Mouse (Mus musculus) embryonic facial prominence, embryonic 15.5 days (tissue): ENCODE measurements around the gene Irf9. TPM values are rescaled to one million over a fixed set of nuclear protein-coding genes. Genes with fewer than 3 reads are reported as not detected.

Source experiments
- ATAC-seq: fragments of 200-750 bp; cut with Nextera tagmentation; 2 replicates; pipeline ENCODE4 v1.8.0; 2017; ENCODE audit warnings: low read depth, moderate TSS enrichment; ENCODE audit not compliant: insufficient number of reproducible peaks, low FRiP score, low TSS enrichment
- H3K27ac ChIP-seq: fragments of 300-500 bp; sonication (generic); replicated peaks from 2 replicates; pipeline ENCODE4 v1.5.1; 2015; ENCODE audit warnings: mild to moderate bottlenecking, inconsistent platforms
- H3K27me3 ChIP-seq: fragments of 300-500 bp; sonication (generic); 2 replicates; pipeline ENCODE4 v1.6.1; 2015; ENCODE audit warnings: inconsistent platforms
- H3K36me3 ChIP-seq: fragments of 300-500 bp; sonication (generic); 2 replicates; pipeline ENCODE4 v1.6.1; 2015; ENCODE audit warnings: mild to moderate bottlenecking, inconsistent platforms
- H3K4me1 ChIP-seq: fragments of 300-500 bp; sonication (generic); 2 replicates; pipeline ENCODE4 v1.6.1; 2015; ENCODE audit warnings: inconsistent platforms
- H3K4me2 ChIP-seq: fragments of 300-500 bp; sonication (generic); replicated peaks from 2 replicates; pipeline ENCODE4 v1.6.1; 2015; ENCODE audit warnings: mild to moderate bottlenecking, inconsistent platforms
- H3K4me3 ChIP-seq: fragments of 300-500 bp; sonication (generic); replicated peaks from 2 replicates; pipeline ENCODE4 v1.5.1; 2015; ENCODE audit warnings: mild to moderate bottlenecking, inconsistent platforms
- H3K9ac ChIP-seq: fragments of 300-500 bp; sonication (generic); 2 replicates; pipeline ENCODE4 v1.6.1; 2015; ENCODE audit warnings: inconsistent platforms
- H3K9me3 ChIP-seq: fragments of 300-500 bp; sonication (generic); replicated peaks from 2 replicates; pipeline ENCODE4 v1.6.1; 2016; ENCODE audit warnings: inconsistent platforms
- WGBS: fragments of 180-500 bp; shearing (Covaris S2); methylation state at CpG from one replicate; pipeline ENCODE4 v1.1.7; 2015; 5-methylcytosine and 5-hydroxymethylcytosine counted together
- polyA plus RNA-seq: library from polyadenylated mRNA; unstranded; fragments of >200 nt; fragmentation: Nextera tagmentation; extraction: Ambion mirVana; gene quantifications from 2 replicates; pipeline ENCODE4 v1.2.1, GENCODE M21; 2015

Irf9 gene
- polyA plus RNA-seq, 1 experiment from 2014 or later = 17.3 TPM

DNA sequence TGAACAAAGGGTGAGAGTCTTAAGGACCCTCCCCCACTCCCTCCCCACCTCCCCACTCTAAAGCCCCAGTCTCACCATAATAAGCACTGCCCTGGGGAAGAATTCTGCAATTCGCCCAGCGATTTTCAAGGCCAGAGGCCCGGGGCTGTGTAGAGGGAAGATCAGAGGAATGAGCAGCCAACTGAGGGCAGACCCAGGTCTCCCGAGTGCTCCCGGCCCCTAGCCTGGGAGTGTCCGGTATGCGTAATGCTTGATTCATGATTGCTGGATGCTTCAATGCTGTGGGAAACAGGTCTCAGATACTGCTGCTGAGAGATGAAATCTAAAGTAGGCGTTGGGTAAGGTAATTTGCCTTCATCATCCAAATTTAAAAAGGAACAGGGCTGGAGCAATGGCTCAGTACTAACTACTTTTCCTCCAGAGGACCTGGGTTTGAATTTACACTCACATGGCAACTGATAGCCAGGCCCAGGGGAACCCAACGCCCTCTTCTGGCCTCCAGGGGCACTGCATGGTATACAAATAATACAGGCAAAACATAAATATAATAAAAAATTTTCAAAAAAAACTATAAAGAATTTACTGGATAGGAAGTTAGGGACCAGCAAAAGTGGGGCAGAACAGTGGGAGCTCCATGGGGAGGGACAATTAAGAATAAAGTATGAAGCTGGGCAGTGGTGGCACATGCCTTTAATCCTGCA, 21.2 kb upstream of the Irf9 start:
- no peaks in the 10 kb centered on the region for H3K9me3 ChIP-seq
- no peak overlapping the region for H3K4me3 ChIP-seq
- peaks cover 21% of the 10 kb centered on the region for H3K36me3 ChIP-seq
- H3K27me3 ChIP-seq = no peaks in the 10 kb centered on the region
- ATAC-seq = no peak
- WGBS = 61% methylated on average over 9 of the region's 9 CpGs
- no peak overlapping the region for H3K4me2 ChIP-seq
- H3K27ac ChIP-seq = no peak overlapping the region
- H3K4me1 ChIP-seq = peaks cover 19% of the 10 kb centered on the region; the same call in 1 of the 2 replicates
- H3K9ac ChIP-seq = no peak overlapping the region

DNA sequence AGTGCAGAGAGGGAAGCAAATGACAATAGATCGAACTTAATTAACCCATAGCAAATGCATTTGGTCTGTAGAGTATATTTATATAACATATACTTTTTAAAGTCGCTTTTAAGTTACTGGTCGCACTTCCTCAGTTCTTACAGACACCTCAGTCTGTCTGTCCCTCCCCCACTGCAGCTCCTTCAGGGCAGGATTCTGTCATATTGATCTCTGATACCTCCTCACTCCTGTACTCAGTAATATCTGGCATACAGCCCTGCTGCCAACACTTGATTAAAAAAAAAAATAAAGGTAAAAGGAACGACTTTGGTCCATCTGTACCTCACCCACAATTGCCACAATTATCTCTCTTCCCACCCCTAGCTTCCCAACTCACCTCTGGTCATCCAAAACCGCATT, 19.1 kb upstream of the Irf9 start:
- no peaks in the 10 kb centered on the region for H3K27me3 ChIP-seq
- ATAC-seq = no peak
- 46% methylated on average over 5 of the region's 5 CpGs for WGBS
- peaks cover 31% of the 10 kb centered on the region for H3K36me3 ChIP-seq
- H3K27ac ChIP-seq = no peak overlapping the region; the same call in 1 of the 2 replicates
- H3K9me3 ChIP-seq = no peaks in the 10 kb centered on the region
- 0 out of 2 replicates have a peak overlapping the region, but pooled peaks have one; percentile 35 for H3K9ac ChIP-seq
- H3K4me1 ChIP-seq = peaks cover 8% of the 10 kb centered on the region; the same call in 1 of the 2 replicates
- peak overlapping the region; percentile 88 for H3K4me2 ChIP-seq
- H3K4me3 ChIP-seq = peak overlapping the region; percentile 55

DNA sequence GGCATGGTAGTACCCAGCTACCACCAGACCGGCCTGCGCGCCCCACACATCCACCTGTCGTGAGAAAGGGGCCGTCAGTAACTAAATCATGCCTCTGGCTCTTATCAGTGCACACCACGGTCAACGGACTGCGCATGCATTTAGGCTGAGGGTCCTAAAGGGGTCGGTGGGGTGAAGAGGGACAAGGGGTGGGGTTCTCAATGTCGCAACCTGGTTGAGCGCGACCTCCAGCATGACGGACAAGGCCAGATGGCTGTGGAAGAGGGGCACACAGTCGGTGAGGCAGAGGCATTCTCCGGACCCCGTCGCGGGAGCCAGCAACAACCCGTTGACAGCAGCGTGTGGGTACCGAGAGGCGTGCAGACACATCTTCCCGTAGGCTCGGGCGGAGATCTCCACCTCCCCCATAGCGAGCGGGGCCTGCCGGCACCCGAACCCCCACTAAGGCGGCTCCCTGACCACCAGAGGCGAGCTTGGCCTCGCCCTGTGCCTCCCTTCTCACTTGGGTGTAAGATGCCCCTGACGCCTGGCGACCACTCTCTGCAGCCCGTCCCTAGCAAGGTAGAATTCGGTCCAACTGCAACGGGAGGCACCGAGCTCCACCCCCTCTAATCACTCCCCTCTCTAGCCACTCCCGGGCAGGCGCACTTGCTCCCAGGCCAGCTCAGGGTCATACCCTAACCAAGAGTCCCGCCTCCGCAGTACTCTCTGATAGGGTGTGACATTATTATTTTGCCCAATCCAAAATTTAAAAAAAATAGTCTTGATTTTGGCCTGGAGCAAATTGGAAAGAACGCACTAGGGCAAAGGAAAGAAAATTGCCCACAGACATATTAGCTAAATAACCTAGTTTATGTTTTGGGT, 18.4 kb upstream of the Irf9 start, which contains the start of gene Emc9:
TSS of gene Emc9 (minus strand) at position 601 of the 864 bp plus-strand sequence.
- Histone ChIP-seq H3K9me3 (no peaks in the 10 kb centered on the region), H3K4me1 (peaks cover 10% of the 10 kb centered on the region), H3K9ac (peak within 1 kb of the TSS; percentile 35), H3K27me3 (no peaks in the 10 kb centered on the region), H3K36me3 (peaks cover 29% of the 10 kb centered on the region), H3K4me2 (peak within 1 kb of the TSS; percentile 88), H3K27ac (no peak within 1 kb of the TSS; the same call in 1 of the 2 replicates), H3K4me3 (peak within 1 kb of the TSS; percentile 55)
- ATAC-seq = peak; percentile 66
- 2% methylated on average over 43 of the region's 43 CpGs for WGBS

GRCm38 (mm10) chr14:55585566-55585960, 17.8 kb upstream of the Irf9 start:
- Histone ChIP-seq H3K27ac (no peak overlapping the region; the same call in 1 of the 2 replicates), H3K36me3 (peaks cover 23% of the 10 kb centered on the region), H3K9me3 (no peaks in the 10 kb centered on the region), H3K9ac (no peak overlapping the region), H3K4me3 (peak overlapping the region; percentile 55), H3K27me3 (no peaks in the 10 kb centered on the region), H3K4me1 (peaks cover 15% of the 10 kb centered on the region), H3K4me2 (peak overlapping the region; percentile 88)
- ATAC-seq = no peak
- WGBS = 54% methylated on average over 6 of the region's 6 CpGs

DNA sequence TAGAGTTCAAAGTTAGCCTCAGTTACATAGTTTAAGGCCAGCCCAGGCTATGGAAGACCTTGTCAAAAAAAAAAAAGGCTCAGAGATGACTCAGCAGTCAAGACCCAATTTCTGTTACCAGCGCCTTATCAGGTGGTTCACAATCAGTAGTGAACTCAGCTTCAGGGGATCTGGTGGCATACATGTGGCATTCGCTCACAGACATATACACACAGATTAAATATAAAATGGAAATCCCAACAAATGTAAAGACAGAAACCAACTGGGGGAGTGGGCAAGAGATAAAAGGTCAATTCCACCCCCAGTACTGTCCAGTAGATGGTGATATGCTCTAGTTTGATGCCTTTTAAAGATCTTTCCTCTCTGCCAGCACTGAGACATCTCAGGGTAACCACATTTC, 17.2 kb upstream of the Irf9 start:
- H3K27me3 ChIP-seq = no peaks in the 10 kb centered on the region
- no peak overlapping the region for H3K4me3 ChIP-seq
- no peak for ATAC-seq
- WGBS = 90% methylated on average over 2 of the region's 2 CpGs
- peaks cover 15% of the 10 kb centered on the region for H3K4me1 ChIP-seq
- peaks cover 17% of the 10 kb centered on the region for H3K36me3 ChIP-seq
- H3K27ac ChIP-seq = no peak overlapping the region
- no peak overlapping the region for H3K4me2 ChIP-seq
- H3K9me3 ChIP-seq = no peaks in the 10 kb centered on the region
- H3K9ac ChIP-seq = no peak overlapping the region

- Histone ChIP-seq H3K27ac (no peak overlapping the region), H3K36me3 (peaks cover 15% of the 10 kb centered on the region), H3K4me3 (no peak overlapping the region), H3K4me2 (no peak overlapping the region), H3K27me3 (no peaks in the 10 kb centered on the region), H3K9ac (no peak overlapping the region), H3K9me3 (no peaks in the 10 kb centered on the region), H3K4me1 (peaks cover 26% of the 10 kb centered on the region)
- WGBS = 88% methylated on average over 5 of the region's 5 CpGs
- ATAC-seq = no peak
These were observed 14.1 kb upstream of the Irf9 start for GRCm38 (mm10) chr14:55589271-55589670.

- peak overlapping the region; percentile 98 for H3K4me3 ChIP-seq
- peak overlapping the region; percentile 43 for H3K9ac ChIP-seq
- no peaks in the 10 kb centered on the region for H3K9me3 ChIP-seq
- peaks cover 22% of the 10 kb centered on the region for H3K36me3 ChIP-seq
- peak overlapping the region; percentile 93 for H3K4me2 ChIP-seq
- H3K4me1 ChIP-seq = peaks cover 22% of the 10 kb centered on the region
- H3K27ac ChIP-seq = peak overlapping the region; percentile 77
- no peak for ATAC-seq
- no peaks in the 10 kb centered on the region for H3K27me3 ChIP-seq
- 78% methylated on average over 11 of the region's 11 CpGs for WGBS
These were observed 13.5 kb upstream of the Irf9 start for GRCm38 (mm10) chr14:55589771-55590448.

GRCm38 (mm10) chr14:55590748-55591330, 12.5 kb upstream of the Irf9 start, which contains the start of gene Psme2:
Psme2 (minus strand) TSS chr14:55591113.
- Histone ChIP-seq H3K9me3 (no peaks in the 10 kb centered on the region), H3K9ac (peak within 1 kb of the TSS; percentile 94), H3K4me2 (peak within 1 kb of the TSS; percentile 93), H3K4me3 (peak within 1 kb of the TSS; percentile 98), H3K4me1 (peaks cover 19% of the 10 kb centered on the region), H3K27me3 (no peaks in the 10 kb centered on the region), H3K27ac (peak within 1 kb of the TSS; percentile 97), H3K36me3 (peaks cover 31% of the 10 kb centered on the region)
- under 1% methylated on average over 22 of the region's 22 CpGs for WGBS
- ATAC-seq = peak; percentile 96

DNA sequence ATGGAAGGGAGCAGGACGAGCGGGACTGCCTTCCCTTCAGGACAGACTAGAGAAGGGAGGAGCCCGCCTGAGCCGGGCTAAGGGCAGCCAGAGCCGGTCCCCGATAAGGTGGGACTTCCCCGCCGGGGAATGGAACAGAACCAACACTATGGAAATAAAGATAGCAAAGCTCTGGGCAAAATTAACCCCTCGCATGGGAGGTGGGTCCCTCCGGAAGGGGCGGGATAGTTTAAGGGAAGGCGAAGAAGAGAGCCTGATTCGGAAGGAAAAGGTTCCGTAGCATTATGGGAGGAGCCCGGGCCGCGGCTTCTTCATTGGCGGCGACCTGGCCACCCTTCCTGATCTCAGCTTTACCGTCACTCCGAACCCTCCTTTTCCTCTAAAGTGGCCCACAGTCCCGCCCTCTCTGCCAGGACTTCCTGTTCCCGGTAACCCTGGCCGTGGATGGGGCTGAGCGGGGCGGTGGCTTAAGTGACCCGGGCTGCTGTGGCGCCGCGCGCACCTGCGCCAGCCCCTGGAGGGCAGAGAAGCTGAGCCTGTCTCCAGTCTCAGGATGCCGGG, 12.0 kb upstream of the Irf9 start, which contains the start of gene Rnf31:
TSS of gene Rnf31 (plus strand) at position 378 of the 561 bp plus-strand sequence.
- H3K27ac ChIP-seq = peak within 1 kb of the TSS; percentile 97
- H3K9me3 ChIP-seq = no peaks in the 10 kb centered on the region
- peak; percentile 89 for ATAC-seq
- H3K4me2 ChIP-seq = peak within 1 kb of the TSS; percentile 93
- WGBS = 0% methylated on average over 33 of the region's 33 CpGs
- peak within 1 kb of the TSS; percentile 98 for H3K4me3 ChIP-seq
- H3K36me3 ChIP-seq = peaks cover 37% of the 10 kb centered on the region
- H3K27me3 ChIP-seq = no peaks in the 10 kb centered on the region
- peaks cover 19% of the 10 kb centered on the region for H3K4me1 ChIP-seq
- H3K9ac ChIP-seq = peak within 1 kb of the TSS; percentile 94

- Histone ChIP-seq H3K36me3 (peaks cover 42% of the 10 kb centered on the region), H3K4me1 (peaks cover 19% of the 10 kb centered on the region), H3K27ac (peak overlapping the region; percentile 97), H3K4me3 (peak overlapping the region; percentile 98), H3K4me2 (peak overlapping the region; percentile 93), H3K9me3 (no peaks in the 10 kb centered on the region), H3K27me3 (no peaks in the 10 kb centered on the region), H3K9ac (peak overlapping the region; percentile 94)
- ATAC-seq = no peak
- 2% methylated on average over 16 of the region's 16 CpGs for WGBS
These were observed 11.1 kb upstream of the Irf9 start for GRCm38 (mm10) chr14:55592226-55592625.
